Mouse (Mus musculus) kidney, adult 18-20 months (tissue): Measurements from ENCODE around the gene Scgn.

Experiments
- DNase-seq: peaks from one replicate; pipeline ENCODE4 v3.0.0; 2021

The Scgn gene

DNA sequence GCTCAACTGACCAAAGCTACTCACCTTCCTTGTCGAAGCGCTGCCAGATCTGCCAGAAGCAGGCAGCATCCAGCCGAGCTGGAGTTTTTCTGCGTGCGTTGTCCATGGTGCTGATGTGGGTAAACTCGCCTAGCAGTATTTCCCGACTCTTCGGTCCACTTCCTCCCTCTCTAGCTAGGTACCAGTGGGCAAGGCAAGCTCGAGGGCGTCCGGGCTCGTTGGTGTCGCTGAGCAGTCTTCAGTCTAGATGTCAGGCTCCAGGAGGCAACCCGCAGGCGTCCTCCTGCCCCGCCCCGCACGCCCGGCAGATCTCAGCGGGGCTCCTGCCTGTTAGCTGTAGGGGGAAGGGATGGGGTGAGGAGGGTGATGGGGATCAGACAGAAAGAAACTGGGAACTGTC, at the start of gene Scgn:
Gene Scgn (minus strand): TSS at position 287 of the 400 bp plus-strand sequence.
- peak; percentile 62 for DNase-seq

DNA sequence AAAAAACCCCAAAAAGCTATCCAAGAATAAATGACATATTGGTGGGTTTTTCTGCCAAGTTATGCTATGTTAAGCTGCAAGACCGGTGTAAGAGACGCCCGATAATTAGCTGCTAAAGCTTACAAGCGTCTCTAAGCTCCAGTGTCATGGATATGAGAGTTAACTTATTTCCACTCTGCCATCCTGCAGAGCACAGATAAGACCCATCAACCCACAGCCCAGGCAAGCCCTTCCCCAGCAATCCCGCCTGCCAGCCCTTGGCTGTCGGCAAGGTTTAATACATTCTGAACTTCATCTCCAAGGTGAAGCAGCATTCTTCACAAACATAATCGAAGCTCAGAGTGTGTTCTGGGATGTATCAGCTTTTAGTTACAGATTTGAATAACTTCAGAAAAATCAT, 49.2 kb upstream of the Scgn start:
- DNase-seq = no peak

- no peak for DNase-seq
These were observed 46.5 kb upstream of the Scgn start for GRCm38 (mm10) chr13:24037502-24037901.

GRCm38 (mm10) chr13:24036150-24036549, 45.1 kb upstream of the Scgn start:
- no peak for DNase-seq

DNA sequence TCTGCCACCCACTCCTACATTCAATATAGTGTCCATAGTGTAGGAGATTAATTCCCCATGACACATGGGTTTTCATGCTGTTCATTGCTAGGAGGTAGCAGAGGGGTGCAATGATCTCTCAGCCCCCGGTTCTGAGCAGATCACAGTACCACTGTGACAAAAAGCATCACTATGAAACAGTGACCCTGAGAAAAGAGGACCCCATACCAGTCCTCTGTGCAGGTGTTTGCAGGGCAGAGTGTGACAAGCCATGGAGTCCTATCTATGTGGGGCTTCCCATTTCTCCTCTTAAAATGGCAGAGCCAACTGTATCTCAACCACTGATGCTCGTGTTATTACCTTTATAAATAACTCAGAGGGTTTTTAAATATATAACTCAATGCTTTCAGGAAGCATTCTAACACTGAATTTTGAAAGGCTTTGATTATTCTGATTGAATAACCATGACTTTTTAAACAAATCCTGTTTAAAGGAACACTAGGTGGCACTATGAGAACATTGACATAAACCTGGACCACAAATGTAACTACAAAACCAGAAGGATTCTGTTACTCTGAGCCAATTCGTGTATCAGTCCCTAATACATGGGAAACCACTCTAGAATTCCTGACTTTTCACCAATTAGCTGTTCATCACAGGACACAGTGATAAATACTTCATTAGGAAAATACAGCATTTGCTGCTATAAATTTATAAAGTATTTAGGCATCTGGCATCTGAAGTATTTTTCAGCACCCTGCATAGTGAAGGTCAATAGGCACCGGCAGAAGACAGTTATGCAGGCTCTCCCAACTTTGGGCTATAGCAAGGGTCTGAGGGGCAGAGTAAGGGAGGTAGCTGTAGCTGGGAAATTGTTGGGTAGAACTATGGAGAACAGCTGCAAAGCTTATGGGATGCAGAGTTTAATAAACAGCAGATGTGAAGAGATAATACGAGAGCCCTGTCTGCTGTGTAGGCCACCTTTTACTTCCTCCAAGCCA, 36.5 kb upstream of the Scgn start:
- no peak for DNase-seq

DNA sequence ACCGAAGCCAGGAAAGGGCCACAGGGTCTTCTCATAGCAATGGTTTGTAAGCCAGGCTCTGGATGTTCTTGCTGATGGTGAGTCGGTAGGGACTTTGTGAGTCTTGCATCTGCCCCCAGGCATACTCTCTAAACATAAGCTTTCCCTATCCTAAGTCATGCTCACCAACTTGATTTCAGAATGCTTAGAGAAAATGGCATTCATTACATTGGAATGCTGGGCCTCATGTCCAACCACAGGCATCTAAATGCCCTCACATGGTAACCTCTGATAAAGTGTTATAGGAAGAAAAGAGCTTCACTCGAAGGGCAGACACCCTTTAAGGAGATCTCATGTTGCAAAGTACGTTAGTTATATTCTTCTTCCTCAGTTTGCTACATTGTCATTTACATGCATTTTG, 27.5 kb upstream of the Scgn start:
- no peak for DNase-seq

DNA sequence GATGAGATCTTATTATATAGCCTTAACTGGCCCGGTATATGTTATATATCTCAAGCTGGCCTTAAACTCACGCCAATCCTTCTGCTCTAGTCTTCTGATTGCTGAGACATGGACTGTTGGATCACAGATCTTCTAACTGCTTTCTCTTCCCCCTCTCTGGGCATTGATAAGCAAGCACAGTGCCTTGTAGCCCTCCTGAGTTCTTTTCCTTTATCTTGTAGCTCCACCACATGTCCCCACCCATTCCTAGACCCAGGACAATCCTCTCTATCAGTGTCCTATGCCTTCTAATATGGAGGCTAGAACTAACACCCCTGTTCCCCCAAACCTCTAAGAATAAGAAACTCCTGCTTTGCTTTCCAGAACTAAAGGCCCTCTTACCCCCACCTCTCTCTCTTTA, 14.5 kb upstream of the Scgn start:
- no peak for DNase-seq

- DNase-seq = no peak
These were observed 10.8 kb upstream of the Scgn start for GRCm38 (mm10) chr13:24001797-24002196.

- DNase-seq = no peak
These were observed 10.1 kb upstream of the Scgn start for GRCm38 (mm10) chr13:24001081-24001480.

- no peak for DNase-seq
These were observed 7.8 kb upstream of the Scgn start for GRCm38 (mm10) chr13:23998826-23999225.

GRCm38 (mm10) chr13:23994756-23995155, 3.7 kb upstream of the Scgn start:
- no peak for DNase-seq

DNA sequence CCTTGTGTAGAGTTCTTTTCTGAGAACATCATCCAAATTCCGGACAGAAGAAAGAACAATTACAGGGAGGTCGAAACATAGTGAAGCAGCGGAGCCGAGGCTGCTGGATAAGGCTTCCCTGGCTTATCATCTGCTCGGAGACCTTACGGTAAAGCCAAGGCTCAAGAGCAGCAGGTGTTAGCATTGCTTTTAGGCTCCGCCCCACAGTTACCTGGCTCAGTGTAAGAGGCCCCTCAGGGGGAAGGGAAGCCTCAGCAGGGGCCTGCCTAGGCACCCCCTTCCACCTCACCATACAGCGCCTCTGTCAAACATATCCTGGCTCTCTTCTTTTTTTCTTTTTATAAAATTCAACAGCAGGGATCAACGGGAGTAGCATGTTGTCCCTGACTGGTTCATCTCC, 3.0 kb upstream of the Scgn start:
- DNase-seq = no peak

GRCm38 (mm10) chr13:23990451-23990850, 563 bp downstream of the Scgn start:
- no peak for DNase-seq

GRCm38 (mm10) chr13:23985130-23985529, 5.9 kb downstream of the Scgn start:
- DNase-seq = no peak

GRCm38 (mm10) chr13:23972271-23972670, 18.7 kb downstream of the Scgn start:
- DNase-seq = no peak

DNA sequence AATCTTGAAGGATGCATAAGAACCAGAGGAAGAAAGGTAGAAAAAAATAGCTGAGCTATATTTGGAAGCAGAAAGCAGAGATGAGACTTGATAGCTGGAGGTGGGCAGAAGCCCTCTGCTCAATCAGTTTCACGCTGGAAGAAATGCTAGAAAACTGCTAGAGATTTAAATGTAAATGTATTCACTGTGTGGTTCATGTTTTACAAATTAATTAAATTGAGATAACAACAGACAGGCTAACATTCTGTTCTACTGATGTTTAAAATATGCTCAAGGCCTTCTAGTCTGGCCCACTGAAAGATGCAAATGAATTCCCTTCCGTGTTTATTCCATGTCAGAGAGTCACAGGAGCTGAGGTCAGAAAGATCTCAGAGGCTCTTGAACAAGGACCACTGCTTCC, 19.1 kb downstream of the Scgn start:
- no peak for DNase-seq

DNA sequence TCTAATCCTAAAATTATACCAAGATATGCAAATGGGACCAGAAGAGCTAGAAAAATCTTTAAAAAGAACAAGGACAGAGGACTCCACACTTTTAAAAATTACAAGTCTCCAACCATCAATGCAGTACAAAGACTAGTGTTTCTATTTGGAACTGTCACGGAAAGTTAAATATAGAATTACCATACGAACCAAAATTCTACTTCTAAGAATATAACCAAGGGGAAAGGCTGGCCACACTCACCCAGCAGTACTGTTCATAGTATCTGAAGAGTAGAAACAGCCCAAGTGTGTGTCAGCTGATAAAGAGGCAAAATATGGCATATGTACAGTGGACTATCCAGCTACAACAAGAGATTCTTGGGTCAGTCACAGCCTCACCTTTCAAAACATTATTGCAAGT, 26.1 kb downstream of the Scgn start:
- DNase-seq = no peak

DNA sequence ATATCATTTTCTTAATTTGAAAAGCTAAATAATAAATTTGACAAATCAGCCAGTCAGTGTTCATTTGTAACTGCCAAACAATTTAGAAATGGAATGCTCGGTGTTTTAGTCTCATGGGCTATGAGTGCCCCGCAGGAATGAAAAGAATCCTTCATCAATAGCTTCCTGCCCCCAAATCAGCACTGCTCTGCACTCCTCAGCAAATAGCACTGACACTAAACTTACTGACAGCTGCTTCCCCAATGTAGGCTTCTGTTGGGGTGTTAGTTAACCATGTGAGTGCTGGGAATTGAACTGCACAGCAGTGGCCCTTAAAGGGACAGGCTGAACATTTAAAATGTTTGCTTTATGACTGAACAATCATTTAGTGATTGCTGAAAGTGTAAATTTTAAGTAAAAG, 31.2 kb downstream of the Scgn start:
- no peak for DNase-seq

DNA sequence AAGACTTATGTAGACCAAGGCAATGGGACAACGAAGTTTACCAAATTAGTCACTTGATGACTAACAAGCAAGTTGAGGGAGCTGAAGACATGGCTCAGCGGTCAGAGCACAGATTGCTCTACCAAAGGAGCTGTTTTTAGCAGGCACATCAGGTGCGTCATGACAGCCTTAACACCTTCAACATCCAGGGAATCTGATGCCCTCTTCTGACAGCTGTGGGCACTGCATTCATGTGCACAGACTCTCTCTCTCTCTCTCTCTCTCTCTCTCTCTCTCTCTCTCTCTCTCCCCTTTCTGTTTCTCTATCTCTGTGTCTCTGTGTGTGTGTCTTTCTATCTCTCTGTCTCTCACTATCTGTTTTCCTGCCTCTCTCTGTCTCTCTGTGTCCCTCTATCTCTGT, 40.1 kb downstream of the Scgn start:
- DNase-seq = peak; percentile 56

DNA sequence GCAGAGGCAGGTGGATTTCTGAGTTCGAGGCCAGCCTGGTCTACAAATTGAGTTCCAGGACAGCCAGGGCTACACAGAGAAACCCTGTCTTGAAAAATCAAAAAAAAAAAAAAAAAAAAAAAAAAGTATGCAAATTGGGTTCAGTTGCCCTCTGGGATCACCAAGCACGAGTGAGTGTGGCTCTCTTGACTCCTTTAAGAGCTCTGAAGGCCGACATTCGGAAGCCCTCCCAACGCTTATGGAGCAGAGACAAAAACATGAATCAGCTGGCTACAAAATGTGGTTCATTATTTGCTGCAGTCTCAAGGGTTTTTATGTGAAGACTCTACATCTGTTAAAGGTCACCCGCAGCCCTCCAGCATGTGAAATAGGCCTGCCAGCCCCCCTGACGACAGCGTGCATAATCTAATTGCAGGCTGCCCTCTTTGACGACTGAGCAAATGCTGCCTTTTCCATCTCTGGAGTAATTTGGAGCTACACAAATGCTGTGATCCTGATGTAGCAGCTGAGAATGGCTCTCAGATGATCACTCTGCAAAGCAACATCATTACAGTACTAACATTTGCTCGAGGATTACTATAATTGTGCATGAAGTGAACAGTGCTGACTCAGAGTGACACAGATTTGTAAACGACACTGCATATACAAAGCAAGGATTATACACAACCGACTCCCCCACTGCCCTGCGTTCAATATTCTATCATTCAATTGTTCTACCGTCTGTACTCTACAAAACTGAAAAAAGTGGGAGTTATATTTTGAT, 41.3 kb downstream of the Scgn start:
- no peak for DNase-seq

- no peak for DNase-seq
These were observed 44.8 kb downstream of the Scgn start for GRCm38 (mm10) chr13:23946254-23946653.

GRCm38 (mm10) chr13:23942861-23943260, 48.2 kb downstream of the Scgn start:
- no peak for DNase-seq

DNA sequence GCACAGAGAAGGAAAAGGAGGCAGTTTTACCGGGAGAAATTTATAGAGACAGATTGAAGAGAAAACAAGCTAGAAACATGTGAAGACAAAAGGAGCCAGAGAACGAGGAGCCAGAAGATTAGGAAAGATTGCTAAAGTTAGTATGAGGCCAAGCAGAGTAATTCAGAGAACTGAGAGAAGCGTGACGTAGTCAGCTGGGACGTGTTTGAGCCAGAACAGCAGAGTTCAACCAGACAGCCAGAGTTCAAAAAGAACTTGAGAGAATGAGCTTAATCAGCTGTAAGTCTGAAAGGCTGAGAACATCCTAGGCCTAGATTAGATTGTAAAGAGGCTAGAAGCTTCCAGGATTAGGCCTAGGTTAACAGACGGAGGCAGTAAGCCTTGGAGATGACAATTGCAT, 50.7 kb downstream of the Scgn start:
- DNase-seq = no peak

- peak; percentile 59 for DNase-seq
These were observed 52.3 kb downstream of the Scgn start for GRCm38 (mm10) chr13:23938699-23939098.
